Mouse (Mus musculus) embryonic fibroblast, embryonic 13.5 days (primary cell): Measurements from ENCODE around the gene Nme3.

Source experiments
- CTCF ChIP-seq: IDR thresholded peaks from 2 replicates; pipeline ENCODE4 v1.5.1; 2011; ENCODE audit warnings: mild to moderate bottlenecking, control low read depth, low read length, moderate library complexity, borderline replicate concordance; ENCODE audit not compliant: insufficient read depth
- POLR2A ChIP-seq: IDR thresholded peaks from 2 replicates; pipeline ENCODE4 v1.6.1; 2011; ENCODE audit warnings: low read depth, mild to moderate bottlenecking, control low read depth, low read length, moderate library complexity

DNA sequence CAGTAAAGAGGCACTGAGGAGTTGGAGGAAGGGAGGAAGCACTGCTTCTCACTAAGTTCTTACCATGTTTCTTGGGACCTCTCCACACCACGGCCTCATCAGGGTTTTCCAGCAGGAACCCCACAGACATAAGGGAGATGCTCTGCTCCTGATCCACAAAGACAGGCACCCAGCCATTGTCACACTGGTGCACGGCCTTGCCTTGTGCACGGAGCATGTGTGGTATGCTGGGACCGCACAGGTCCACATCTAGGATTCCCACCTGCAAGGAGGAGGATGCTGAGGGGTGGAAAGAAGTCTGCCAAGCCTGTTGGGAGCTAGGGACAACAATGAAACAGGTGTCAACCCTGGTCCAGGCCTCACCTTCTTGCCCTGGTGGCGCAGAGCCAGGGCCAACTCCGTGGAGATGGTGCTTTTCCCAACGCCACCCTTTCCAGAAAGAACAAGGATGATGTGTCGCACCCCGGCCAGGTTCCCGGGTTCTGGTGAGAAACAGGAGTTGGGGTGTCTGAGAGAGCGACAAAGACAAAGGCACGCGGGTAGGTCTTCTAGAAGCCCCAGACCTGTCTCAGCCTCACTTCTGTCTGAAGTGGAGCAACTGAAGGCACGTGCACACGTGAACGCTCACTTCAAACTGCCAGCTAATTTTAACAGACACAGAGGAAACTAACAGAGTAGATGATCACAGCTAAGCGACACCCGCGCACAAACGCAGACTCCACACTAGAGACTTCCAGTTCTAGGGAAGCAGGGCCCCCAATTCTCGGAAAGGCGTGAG lies 10.8 kb upstream of the Nme3 start:
- TF ChIP-seq CTCF (no peak), POLR2A (no peak)
